ENCODE assay signal across 20 mouse cellular contexts in genomic region chr10:43609958-43610357, GRCm38 (mm10). TPM values are rescaled to one million over a fixed set of nuclear protein-coding genes. Genes with fewer than 3 reads are reported as not detected.
DNase-seq lines count a peak whose midpoint lies in the region; ATAC-seq and TF ChIP-seq lines count a peak whose summit lies in the region.
"Had no signal": no experiment of that assay in that cellular context is flagged by ENCODE, and none has a peak within 500 bp of the region (broad histone marks: within the 10 kb centered on the region; RNA-seq: fewer than 3 reads in every experiment).

No protein-coding gene starts in this region.

- no peak overlapping the region for H3K4me2 ChIP-seq in hindbrain, embryonic 13.5 days
- H3K4me2 ChIP-seq in intestine, embryonic 16.5 days (ENCODE audit: low read depth, low read length) = no peak overlapping the region
- H3K4me2 ChIP-seq in liver, embryonic 16.5 days (ENCODE audit: low read depth, low read length) = peak overlapping the region; percentile 52
- H3K4me2 ChIP-seq: forebrain, embryonic 13.5 days; heart, embryonic 15.5 days; lung, embryonic 15.5 days had no signal

- no peak for TF ChIP-seq POLR2A in bone marrow, adult 2 months (IDR thresholded peaks at IDR 0.05; ENCODE audit: borderline replicate concordance, control insufficient read depth, low read depth, low read length)

- no peaks in the 10 kb centered on the region for H3K36me3 ChIP-seq in hindbrain, embryonic 10.5 days
- H3K36me3 ChIP-seq in hindbrain, embryonic 13.5 days = no peaks in the 10 kb centered on the region
- H3K36me3 ChIP-seq in intestine, embryonic 16.5 days (ENCODE audit: control insufficient read depth, insufficient read depth, low read length) = no peaks in the 10 kb centered on the region
- peaks cover 3% of the 10 kb centered on the region; the same call in 1 of the 2 replicates for H3K36me3 ChIP-seq in liver, embryonic 16.5 days (ENCODE audit: control insufficient read depth, insufficient read depth)
- H3K36me3 ChIP-seq in midbrain, embryonic 10.5 days = no peaks in the 10 kb centered on the region
- H3K36me3 ChIP-seq: heart, embryonic 15.5 days; lung, embryonic 15.5 days had no signal

- no peak for TF ChIP-seq CTCF in bone marrow, adult 2 months (IDR thresholded peaks at IDR 0.05; ENCODE audit: control insufficient read depth, insufficient read depth, low read length)

- no peak overlapping the region for H3K4me3 ChIP-seq in hindbrain, embryonic 10.5 days
- H3K4me3 ChIP-seq in hindbrain, embryonic 13.5 days = no peak overlapping the region
- no peak overlapping the region for H3K4me3 ChIP-seq in bone marrow, adult 2 months (replicated peaks; ENCODE audit: control insufficient read depth, low read depth, low read length)
- no peak overlapping the region for H3K4me3 ChIP-seq in intestine, embryonic 16.5 days (ENCODE audit: low read length)
- H3K4me3 ChIP-seq in liver, embryonic 16.5 days (ENCODE audit: low read depth, low read length) = no peak overlapping the region
- no peak overlapping the region for H3K4me3 ChIP-seq in midbrain, embryonic 10.5 days
- H3K4me3 ChIP-seq: forebrain, embryonic 13.5 days; heart, embryonic 15.5 days; layer of hippocampus, adult 2 months; lung, embryonic 15.5 days had no signal

- peak overlapping the region; percentile 40; the same call in 1 of the 2 replicates for H3K27ac ChIP-seq in hindbrain, embryonic 10.5 days
- no peak overlapping the region for H3K27ac ChIP-seq in hindbrain, embryonic 13.5 days
- peak overlapping the region; percentile 85 for H3K27ac ChIP-seq in bone marrow, adult 2 months (ENCODE audit: control insufficient read depth, insufficient read depth, low read depth, low read length, poor library complexity)
- H3K27ac ChIP-seq in intestine, embryonic 16.5 days (ENCODE audit: low read length) = no peak overlapping the region
- peak overlapping the region; percentile 98 for H3K27ac ChIP-seq in liver, embryonic 16.5 days (ENCODE audit: low read length)
- H3K27ac ChIP-seq in midbrain, embryonic 10.5 days (replicated peaks) = no peak overlapping the region
- H3K27ac ChIP-seq: forebrain, embryonic 13.5 days; heart, embryonic 15.5 days; kidney, postnatal 0 days; layer of hippocampus, adult 2 months; lung, embryonic 15.5 days had no signal

- WGBS in hindbrain, embryonic 10.5 days = 83% methylated on average over 2 of the region's 2 CpGs
- WGBS in hindbrain, embryonic 13.5 days = 81% methylated on average over 2 of the region's 2 CpGs
- WGBS in bone marrow, adult 2 months = 58% methylated on average over 2 of the region's 2 CpGs
- 86% methylated on average over 2 of the region's 2 CpGs for WGBS in intestine, embryonic 16.5 days
- 29% methylated on average over 2 of the region's 2 CpGs for WGBS in liver, embryonic 16.5 days (ENCODE audit: insufficient replicate concordance)
- 76% methylated on average over 2 of the region's 2 CpGs for WGBS in midbrain, embryonic 10.5 days

- no peak for ATAC-seq in hindbrain, embryonic 13.5 days (ENCODE audit: low FRiP score)
- ATAC-seq in intestine, embryonic 16.5 days = peak; percentile 81
- peak; percentile 81 for ATAC-seq in liver, embryonic 16.5 days (ENCODE audit: low read depth)
- ATAC-seq: activated CD4-positive, CD25-positive, alpha-beta regulatory T cell, adult 4 months; forebrain, embryonic 13.5 days; inflammation-experienced regulatory T-cells, adult 6 months; midbrain, embryonic 16.5 days; Patski had no signal

- DNase-seq in hindbrain, embryonic 10.5 days (ENCODE audit: low spot score) = no peak
- DNase-seq in midbrain, embryonic 10.5 days (ENCODE audit: low spot score) = no peak
- DNase-seq in layer of hippocampus, postnatal 36 days = no peak
- DNase-seq: adrenal gland, postnatal 36 days; B cell, adult 2 months; cerebellum, adult 9-10 months; thymus, adult 2 months had no signal

- no peak overlapping the region for H3K9ac ChIP-seq in hindbrain, embryonic 13.5 days
- H3K9ac ChIP-seq in intestine, embryonic 16.5 days (ENCODE audit: low read depth, low read length) = no peak overlapping the region
- peak overlapping the region; percentile 43 for H3K9ac ChIP-seq in liver, embryonic 16.5 days (ENCODE audit: low read depth, low read length)
- H3K9ac ChIP-seq: forebrain, embryonic 13.5 days; heart, embryonic 15.5 days; lung, embryonic 15.5 days had no signal

- no peaks in the 10 kb centered on the region for H3K4me1 ChIP-seq in hindbrain, embryonic 10.5 days (replicated peaks)
- no peaks in the 10 kb centered on the region for H3K4me1 ChIP-seq in hindbrain, embryonic 13.5 days (replicated peaks)
- H3K4me1 ChIP-seq in bone marrow, adult 2 months (ENCODE audit: control insufficient read depth, insufficient read depth, low read length) = peaks cover 5% of the 10 kb centered on the region; the same call in 1 of the 2 replicates
- no peaks in the 10 kb centered on the region for H3K4me1 ChIP-seq in intestine, embryonic 16.5 days (ENCODE audit: control insufficient read depth, insufficient read depth, low read length)
- peaks cover 66% of the 10 kb centered on the region for H3K4me1 ChIP-seq in liver, embryonic 16.5 days (ENCODE audit: control insufficient read depth, low read depth, low read length)
- H3K4me1 ChIP-seq in midbrain, embryonic 10.5 days = no peaks in the 10 kb centered on the region
- H3K4me1 ChIP-seq: forebrain, embryonic 13.5 days; heart, embryonic 15.5 days; lung, embryonic 15.5 days had no signal

- no peaks in the 10 kb centered on the region for H3K9me3 ChIP-seq in hindbrain, embryonic 10.5 days
- no peaks in the 10 kb centered on the region for H3K9me3 ChIP-seq in hindbrain, embryonic 13.5 days
- no peaks in the 10 kb centered on the region for H3K9me3 ChIP-seq in intestine, embryonic 16.5 days (ENCODE audit: control insufficient read depth, low read length)
- no peaks in the 10 kb centered on the region for H3K9me3 ChIP-seq in liver, embryonic 16.5 days (replicated peaks; ENCODE audit: control insufficient read depth, low read length)
- H3K9me3 ChIP-seq in midbrain, embryonic 10.5 days (replicated peaks) = no peaks in the 10 kb centered on the region
- H3K9me3 ChIP-seq: forebrain, embryonic 13.5 days; heart, embryonic 15.5 days; lung, embryonic 15.5 days had no signal

- H3K27me3 ChIP-seq in hindbrain, embryonic 10.5 days (ENCODE audit: insufficient read depth, poor library complexity, severe bottlenecking) = no peaks in the 10 kb centered on the region
- H3K27me3 ChIP-seq in hindbrain, embryonic 13.5 days = no peaks in the 10 kb centered on the region
- H3K27me3 ChIP-seq in intestine, embryonic 16.5 days (replicated peaks; ENCODE audit: control insufficient read depth, insufficient read depth, low read length) = no peaks in the 10 kb centered on the region
- H3K27me3 ChIP-seq in liver, embryonic 16.5 days (ENCODE audit: control insufficient read depth, insufficient read depth, low read depth, low read length) = no peaks in the 10 kb centered on the region
- no peaks in the 10 kb centered on the region for H3K27me3 ChIP-seq in midbrain, embryonic 10.5 days (ENCODE audit: low read depth, poor library complexity, severe bottlenecking)
- H3K27me3 ChIP-seq: forebrain, embryonic 13.5 days; heart, embryonic 15.5 days; lung, embryonic 15.5 days; Patski had no signal

RNA-seq across cellular contexts. Expression of gene Cd24a, which starts 31.9 kb away (rescaled TPM):
- polyA plus RNA-seq in hindbrain, embryonic 10.5 days (2016; fragmentation: Nextera tagmentation; extraction: Ambion mirVana) = 344 and 448 TPM in 2 replicates
- polyA plus RNA-seq in hindbrain, embryonic 13.5 days (2015; fragmentation: Nextera tagmentation; extraction: Ambion mirVana) = 1,003 and 1,012 TPM in 2 replicates
- 790 and 1,396 TPM in 2 replicates for polyA plus RNA-seq in bone marrow, adult 2 months (2011; ENCODE audit: insufficient read depth, insufficient read length, low replicate concordance, missing spikeins)
- 138 and 165 TPM in 2 replicates for polyA plus RNA-seq in intestine, embryonic 16.5 days (2015; fragmentation: Nextera tagmentation; extraction: Ambion mirVana)
- 927 and 938 TPM in 2 replicates for polyA plus RNA-seq in liver, embryonic 16.5 days (2015; fragmentation: Nextera tagmentation; extraction: Ambion mirVana)
- 269 and 314 TPM in 2 replicates for polyA plus RNA-seq in midbrain, embryonic 10.5 days (2016; fragmentation: Nextera tagmentation; extraction: Ambion mirVana)
- 10 to 100 TPM; 10.4 to 11.5 TPM for total RNA-seq in layer of hippocampus, postnatal 36 days (2021)

Comparison
In these comparisons a context has a peak if more than half of its experiments do, and no peak if none do; other contexts are left out.
1. H3K27ac ChIP-seq: peak in hindbrain, embryonic 10.5 days (single experiment), bone marrow, adult 2 months (single experiment) and liver, embryonic 16.5 days (single experiment); none in hindbrain, embryonic 13.5 days (single experiment), intestine, embryonic 16.5 days (single experiment) and midbrain, embryonic 10.5 days (single experiment).